Mouse (Mus musculus) adrenal gland, postnatal 25 days (tissue): ENCODE results near the gene Aprt. TPM values are rescaled to one million over a fixed set of nuclear protein-coding genes. Genes with fewer than 3 reads are reported as not detected.

Experiments
- DNase-seq: peaks from one replicate; pipeline ENCODE4 v3.0.0; 2021; ENCODE audit warnings: mixed read lengths
- microRNA-seq, 2 experiments: library from miRNA; unstranded; fragments of <30 nt; microRNA quantifications; one replicate each; pipeline ENCODE4 v1.2.0; 2021
- total RNA-seq: library from RNA; stranded (reverse); gene quantifications from 2 replicates; pipeline ENCODE4 v1.2.3, GENCODE M21; 2021

Aprt gene
- total RNA-seq, 1 experiment from 2014 or later: 66.4 TPM

- no peak for DNase-seq
Observed at GRCm38 (mm10) chr8:122537033-122537432, 39.7 kb downstream of the Aprt start.

GRCm38 (mm10) chr8:122531312-122531711, 45.4 kb downstream of the Aprt start:
- no peak for DNase-seq

DNA sequence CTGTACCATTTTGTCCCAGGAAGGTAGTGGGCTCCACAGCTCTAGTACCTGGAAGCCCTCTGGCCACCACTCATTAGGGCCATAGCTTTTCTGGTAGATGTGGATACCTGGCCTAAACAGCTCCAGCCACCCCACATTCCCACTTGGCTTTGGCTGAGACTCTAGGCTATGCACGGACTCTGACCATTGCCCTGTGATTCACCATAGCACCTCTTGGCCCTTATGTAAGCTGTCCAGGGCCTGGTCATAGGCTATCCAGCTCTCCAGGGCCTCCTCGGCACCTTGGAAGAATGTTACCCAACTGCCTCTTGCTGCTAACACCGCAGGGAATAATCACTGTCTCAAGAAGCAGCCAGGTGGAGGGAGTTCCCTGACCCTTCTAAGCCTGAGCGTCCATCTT, 47.5 kb downstream of the Aprt start:
- no peak for DNase-seq

DNA sequence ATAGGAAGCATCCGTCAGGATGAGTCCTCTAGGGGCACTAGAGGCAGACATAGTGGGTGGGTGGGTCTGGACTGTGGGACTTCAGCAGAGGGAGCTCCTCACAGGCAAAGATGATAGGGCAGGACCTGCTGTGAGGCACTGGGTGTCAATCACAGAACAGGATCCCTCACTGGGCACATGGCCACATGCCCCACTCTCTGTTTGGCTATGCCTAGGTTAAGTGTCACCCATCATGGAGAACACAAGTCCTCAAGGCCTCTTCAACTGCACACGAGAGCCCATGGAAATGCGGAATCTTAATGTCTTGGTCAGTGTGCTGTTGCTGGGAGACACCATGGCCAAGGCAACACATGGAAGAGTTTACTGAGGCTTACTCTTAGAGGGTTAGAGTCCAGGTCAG, 48.8 kb downstream of the Aprt start:
- DNase-seq: no peak

GRCm38 (mm10) chr8:122526526-122527170, 50.1 kb downstream of the Aprt start:
- no peak for DNase-seq

GRCm38 (mm10) chr8:122526084-122526483, 50.6 kb downstream of the Aprt start:
- DNase-seq: no peak

DNA sequence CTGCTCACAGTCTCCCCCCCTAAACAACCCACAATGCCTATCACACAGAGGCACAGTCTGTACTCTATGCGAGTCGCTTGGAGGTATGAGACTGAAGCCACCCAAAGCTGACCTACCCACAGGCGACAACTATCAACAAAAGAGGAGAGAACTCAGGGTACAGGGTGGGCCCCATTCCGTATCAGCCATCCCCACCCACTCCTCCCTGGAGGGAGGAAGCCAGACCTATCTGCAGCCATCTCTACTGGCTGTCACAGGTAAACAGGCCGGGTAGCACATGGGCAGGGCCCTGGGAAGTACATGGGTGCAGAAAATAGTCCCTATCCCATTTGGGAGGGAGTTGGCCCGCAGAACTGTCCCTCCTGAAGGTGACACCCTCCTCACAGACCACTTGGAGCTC, 51.7 kb downstream of the Aprt start:
- DNase-seq: no peak

Small RNAs within 50 kb of the gene (microRNA-seq; reads per million reads assigned to microRNA genes)
- 0 reads per million in 2 experiments for gene Mir6396

Other genes with a start within 250 kb of the Aprt start
- not detected in 2 replicates for gene Trhr2, start 216.2 kb downstream of the Aprt start, total RNA-seq
- gene Zc3h18, start 200.3 kb downstream of the Aprt start, total RNA-seq: 49.8 and 52.2 TPM in 2 replicates
- gene Il17c, start 154.9 kb downstream of the Aprt start, total RNA-seq: not detected in 2 replicates
- gene Cyba, start 144.0 kb downstream of the Aprt start, total RNA-seq: 25.4 and 27.0 TPM in 2 replicates
- gene Mvd, start 133.5 kb downstream of the Aprt start, total RNA-seq: 53.6 and 78.3 TPM in 2 replicates
- not detected in 2 replicates for gene Snai3, start 116.2 kb downstream of the Aprt start, total RNA-seq
- gene Rnf166, start 100.8 kb downstream of the Aprt start, total RNA-seq: 65.3 and 66.5 TPM in 2 replicates
- gene Ctu2, start 100.8 kb downstream of the Aprt start, total RNA-seq: 20.6 and 24.7 TPM in 2 replicates
- 18.3 and 20.1 TPM in 2 replicates for gene Piezo1, start 25.6 kb downstream of the Aprt start, total RNA-seq
- 12.5 and 17.7 TPM in 2 replicates for gene Cdt1, start 8.9 kb downstream of the Aprt start, total RNA-seq
- 6.2 and 7.3 TPM in 2 replicates for gene Galns, start 34.6 kb upstream of the Aprt start, total RNA-seq
- gene Trappc2l, start 34.7 kb upstream of the Aprt start, total RNA-seq: 57.9 and 63.3 TPM in 2 replicates
- not detected in 2 replicates for gene Pabpn1l, start 45.8 kb upstream of the Aprt start, total RNA-seq
- gene Cbfa2t3, start 122.2 kb upstream of the Aprt start, total RNA-seq: 12.2 and 14.1 TPM in 2 replicates
- 36.6 and 40.9 TPM in 2 replicates for gene Acsf3, start 198.6 kb upstream of the Aprt start, total RNA-seq